Mouse (Mus musculus) gastrocnemius, postnatal 10 days (tissue): ENCODE data around the gene Grm5. TPM values are rescaled to one million over a fixed set of nuclear protein-coding genes. Genes with fewer than 3 reads are reported as not detected.

ENCODE experiments used
- DNase-seq: peaks from one replicate; pipeline ENCODE4 v3.0.0; 2021; ENCODE audit warnings: mixed read lengths
- total RNA-seq, 2 experiments: library from RNA; stranded (reverse); gene quantifications; 2 replicates each; pipeline ENCODE4 v1.2.3; 2021

Gene Grm5
- total RNA-seq, 2 experiments from 2014 or later: 0.18 to 0.21 TPM

- no peak for DNase-seq
Measured at GRCm38 (mm10) chr7:87925956-87926355, 342.0 kb downstream of the Grm5 start.

DNA sequence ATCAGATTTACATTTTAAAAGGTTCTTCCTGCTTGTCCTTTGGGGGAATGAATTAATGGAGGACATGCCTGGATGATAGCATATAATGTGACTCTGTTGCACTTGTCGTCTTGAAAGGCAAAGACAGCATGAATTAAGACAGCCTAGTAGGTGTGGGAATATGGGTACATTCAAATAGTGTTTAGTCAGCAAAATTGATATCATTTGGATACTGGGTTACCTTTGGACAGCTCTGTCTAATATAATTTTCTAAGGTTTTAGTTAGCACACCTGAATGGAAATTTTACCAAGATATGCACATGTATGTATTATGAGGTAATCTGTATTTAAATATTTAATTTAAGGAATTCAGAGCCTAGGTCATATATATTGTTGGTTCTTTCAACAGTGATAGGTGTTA lies 353.4 kb downstream of the Grm5 start:
- no peak for DNase-seq

- DNase-seq: no peak
Measured at GRCm38 (mm10) chr7:87938265-87938664, 354.3 kb downstream of the Grm5 start.

DNA sequence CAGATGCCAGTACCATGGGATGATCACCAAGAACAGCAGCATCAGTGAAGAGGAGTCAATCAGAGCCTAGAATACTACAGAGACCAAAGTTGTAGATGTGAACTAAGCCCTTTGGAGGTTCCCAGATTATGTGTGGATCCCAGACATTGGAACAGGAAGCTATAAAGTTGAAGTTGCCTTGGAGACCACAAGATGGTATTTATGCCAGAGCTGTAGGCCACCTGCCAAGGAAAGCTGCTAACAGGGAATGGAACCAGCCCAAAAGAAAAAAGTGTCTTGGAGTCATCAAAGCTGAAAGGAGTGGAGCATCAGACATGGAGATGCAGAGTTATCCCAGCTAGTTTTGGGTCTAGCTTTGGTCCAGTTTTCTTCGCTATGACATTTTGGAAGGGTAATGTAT lies 366.2 kb downstream of the Grm5 start:
- DNase-seq: no peak

DNA sequence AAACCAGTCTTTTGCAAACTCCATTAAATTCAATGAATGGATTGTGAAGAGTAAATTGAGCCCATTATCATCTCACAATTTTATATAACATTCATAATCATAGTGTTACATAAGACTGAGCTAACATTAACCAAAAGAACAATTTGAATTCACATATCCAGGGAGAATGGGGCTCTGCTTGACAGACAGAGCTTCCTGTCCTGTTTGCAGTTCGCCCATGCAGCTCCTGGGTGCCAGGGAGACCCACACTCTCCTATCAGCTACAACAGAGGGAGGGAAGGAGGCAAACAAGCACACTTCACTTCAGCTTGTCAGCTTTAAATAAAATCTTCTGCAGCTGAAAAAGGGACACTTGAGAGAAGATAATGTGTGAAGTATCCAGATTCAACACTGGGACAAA lies 389.2 kb downstream of the Grm5 start:
- DNase-seq: no peak

DNA sequence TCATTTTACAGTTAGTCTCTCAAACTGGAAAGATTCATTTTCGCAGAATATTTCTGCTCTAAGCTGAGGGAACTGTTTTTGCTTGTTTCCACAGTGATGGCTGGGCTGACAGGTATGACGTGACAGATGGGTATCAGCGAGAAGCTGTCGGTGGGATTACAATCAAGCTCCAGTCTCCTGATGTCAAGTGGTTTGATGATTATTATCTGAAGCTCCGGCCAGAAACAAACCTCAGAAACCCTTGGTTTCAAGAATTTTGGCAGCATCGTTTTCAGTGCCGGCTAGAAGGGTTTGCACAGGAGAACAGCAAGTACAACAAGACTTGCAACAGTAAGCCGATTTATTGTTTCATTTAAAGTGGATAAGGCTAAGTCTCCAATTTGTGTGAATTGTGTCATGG lies 391.1 kb downstream of the Grm5 start:
- no peak for DNase-seq

- DNase-seq: no peak
Measured at GRCm38 (mm10) chr7:87983494-87983893, 399.5 kb downstream of the Grm5 start.

GRCm38 (mm10) chr7:88014451-88014850 lies 430.5 kb downstream of the Grm5 start:
- DNase-seq: no peak

DNA sequence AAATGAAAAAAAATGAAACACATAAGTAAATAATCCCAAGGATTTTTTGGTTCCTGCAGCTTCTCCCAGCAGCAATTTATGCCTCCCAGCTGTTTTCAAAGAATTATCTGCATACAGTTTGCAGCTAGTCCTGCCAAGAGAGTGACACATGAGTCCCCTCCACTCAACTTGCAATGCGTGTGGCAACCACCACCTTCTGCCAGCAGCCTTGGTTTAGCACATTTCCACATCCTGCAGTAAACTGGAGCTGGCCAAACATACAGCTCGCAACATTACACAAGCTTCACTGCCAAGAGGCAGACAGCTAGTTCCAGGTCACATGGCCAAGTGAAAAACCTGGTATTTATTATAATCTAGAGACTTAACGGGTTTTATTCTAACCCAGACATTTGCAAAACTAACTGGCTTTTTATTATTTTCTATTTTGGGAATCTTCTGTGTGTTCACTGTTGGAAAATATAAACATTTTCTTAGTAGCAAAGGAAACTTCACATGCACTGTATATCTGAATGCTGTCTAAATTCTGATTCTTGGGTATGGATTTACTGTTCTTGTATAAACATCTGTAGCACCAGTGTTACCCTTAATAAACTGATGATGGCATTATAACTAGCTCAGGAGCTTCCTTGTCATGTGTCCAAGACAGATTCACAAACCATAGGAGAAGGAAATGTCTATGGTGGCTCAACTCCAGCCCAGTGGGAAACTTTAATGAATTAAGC lies 443.6 kb downstream of the Grm5 start:
- DNase-seq: no peak

DNA sequence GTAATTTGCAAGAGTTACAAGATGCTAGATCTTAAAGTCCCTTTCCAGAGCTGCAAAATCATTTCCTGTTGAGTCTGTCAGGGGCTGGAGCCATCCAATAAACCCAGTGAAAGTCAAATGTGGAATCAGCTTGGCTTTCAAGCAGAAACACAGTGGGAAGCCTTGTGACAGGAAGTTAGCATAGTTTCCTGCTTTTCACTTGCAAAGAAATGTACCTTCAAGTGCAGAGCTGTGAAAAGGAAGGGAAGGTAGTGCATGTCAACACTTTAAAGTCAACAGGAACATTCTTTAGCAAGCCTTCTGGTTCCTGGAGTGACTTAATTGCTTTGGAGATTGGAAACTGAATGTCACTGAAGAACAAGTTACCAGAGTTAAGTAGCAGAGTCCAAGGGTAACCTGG lies 463.4 kb downstream of the Grm5 start:
- no peak for DNase-seq

GRCm38 (mm10) chr7:88054224-88054938 lies 470.4 kb downstream of the Grm5 start:
- DNase-seq: no peak

DNA sequence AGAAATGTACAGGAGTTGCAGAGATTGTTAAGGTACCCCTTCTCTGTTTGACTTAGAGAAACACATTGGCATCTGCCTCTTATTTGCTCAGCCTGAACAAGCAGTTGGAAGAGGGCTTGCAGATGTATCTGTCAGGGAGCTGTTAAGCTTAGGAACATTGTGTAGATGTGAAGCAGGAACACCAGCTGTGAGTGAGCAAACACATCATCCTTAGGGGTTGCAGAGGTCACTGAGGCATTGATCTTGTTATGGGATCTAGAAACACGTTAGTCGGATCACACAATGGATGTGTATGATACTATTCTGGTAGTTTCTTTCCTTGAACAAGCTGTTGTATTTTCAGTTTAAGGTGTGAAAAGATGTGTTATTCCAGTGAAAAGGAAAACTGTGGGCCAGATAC lies 472.5 kb downstream of the Grm5 start:
- DNase-seq: no peak

DNA sequence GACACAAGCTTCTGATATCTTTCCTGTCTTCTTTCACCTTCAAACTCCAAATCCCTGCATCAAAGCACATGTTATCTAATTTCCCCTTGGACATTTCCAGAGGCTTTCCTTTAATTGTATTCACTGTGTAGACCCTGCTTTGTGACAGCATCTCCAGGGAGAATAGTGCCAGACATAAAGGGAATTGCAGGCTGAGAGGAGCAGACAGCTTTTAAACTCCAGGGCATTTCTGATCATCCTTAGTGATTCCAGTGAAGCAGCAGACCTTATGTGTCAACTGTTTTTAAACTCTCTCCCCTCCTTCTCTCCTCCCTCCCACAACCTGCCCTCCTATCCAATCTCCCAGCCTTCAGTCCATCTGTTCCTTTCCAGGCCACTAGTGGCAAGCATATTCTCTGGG lies 507.1 kb downstream of the Grm5 start:
- DNase-seq: no peak

GRCm38 (mm10) chr7:88096536-88097107 lies 512.7 kb downstream of the Grm5 start:
- no peak for DNase-seq

DNA sequence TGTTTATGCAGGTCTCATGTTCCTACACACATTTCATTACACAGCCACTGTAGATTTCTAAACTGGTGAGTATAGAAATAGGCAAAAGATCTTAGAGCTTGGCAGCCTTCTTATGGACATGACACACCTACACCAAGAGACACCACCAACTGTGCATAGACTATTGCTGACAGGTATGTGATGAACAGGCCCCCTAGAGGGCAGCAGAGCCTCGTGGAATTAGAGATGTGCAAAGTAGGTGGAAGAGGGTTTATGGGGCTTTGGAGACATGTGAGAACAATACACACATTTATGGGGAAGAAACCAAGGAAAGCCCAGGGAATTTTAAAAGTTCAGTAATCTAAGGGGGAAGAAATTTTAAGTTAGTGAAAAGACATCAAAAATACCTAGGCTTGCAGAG lies 513.7 kb downstream of the Grm5 start:
- DNase-seq: peak; percentile 51

DNA sequence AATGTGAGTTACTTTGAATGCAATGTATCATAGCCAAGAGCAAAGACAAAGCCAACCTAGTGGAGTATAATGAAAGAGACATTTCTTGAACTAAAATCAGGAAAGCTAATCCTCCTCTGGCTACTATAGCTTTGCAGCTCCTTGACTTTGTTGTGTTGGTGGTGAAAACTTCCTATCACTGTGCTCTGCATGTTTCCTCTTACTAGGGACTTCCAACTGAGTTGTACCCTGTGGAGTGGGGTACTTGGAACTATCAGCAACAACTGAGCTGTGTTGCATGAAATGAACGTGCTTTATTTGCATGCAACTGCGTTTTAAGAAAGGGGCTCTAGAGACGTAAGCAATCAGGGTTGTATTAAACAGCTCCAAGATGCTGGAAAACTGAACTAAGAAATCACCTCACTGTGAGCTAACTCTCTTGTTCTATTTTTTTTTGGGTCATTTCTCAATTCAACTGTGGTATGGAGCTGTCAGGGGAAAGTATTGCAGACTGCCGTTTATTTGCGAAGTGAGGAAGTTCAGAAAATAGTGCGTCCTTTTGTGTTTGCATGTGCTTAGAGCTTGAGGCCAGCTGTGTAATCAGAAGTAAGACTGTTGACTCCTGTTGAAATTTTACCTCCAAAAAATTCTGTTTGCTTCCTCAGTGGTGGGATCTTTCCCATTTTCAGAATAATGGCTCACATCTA lies 532.9 kb downstream of the Grm5 start:
- no peak for DNase-seq

GRCm38 (mm10) chr7:88128080-88128848 lies 544.3 kb downstream of the Grm5 start:
- no peak for DNase-seq

DNA sequence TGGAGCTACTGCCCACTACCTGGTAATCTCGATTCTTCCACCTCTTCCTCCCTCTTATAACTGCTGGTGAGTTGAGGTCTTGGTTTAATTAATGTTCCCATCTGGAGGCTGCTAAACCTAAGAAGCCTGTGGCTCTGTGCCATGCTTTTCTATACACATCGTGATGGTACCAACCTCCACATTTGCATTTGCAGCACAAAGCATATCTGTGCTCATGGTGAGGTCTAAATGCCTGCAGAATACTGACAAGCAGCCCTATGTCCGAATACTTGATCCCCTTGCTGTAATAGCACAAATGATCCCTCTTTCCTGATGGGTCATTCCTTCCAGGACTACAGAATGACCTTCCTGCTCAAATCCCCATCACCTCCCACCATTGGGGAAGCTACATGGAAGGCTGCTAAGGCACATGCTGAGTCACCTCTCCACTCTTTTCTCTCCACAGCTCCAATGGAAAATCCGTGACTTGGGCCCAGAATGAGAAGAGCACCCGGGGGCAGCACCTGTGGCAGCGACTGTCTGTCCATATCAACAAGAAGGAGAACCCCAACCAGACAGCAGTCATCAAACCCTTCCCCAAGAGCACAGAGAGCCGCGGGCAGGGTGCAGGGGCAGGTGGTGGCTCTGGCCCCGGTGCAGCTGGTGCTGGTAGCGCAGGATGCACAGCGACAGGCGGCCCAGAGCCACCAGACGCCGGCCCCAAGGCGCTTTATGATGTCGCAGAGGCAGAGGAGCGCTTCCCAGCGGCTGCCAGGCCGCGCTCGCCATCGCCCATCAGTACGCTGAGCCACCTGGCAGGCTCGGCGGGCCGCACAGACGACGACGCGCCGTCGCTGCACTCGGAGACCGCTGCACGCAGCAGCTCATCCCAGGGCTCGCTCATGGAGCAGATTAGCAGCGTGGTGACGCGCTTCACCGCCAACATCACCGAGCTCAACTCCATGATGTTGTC lies 545.8 kb downstream of the Grm5 start:
- DNase-seq: peak; percentile 17

GRCm38 (mm10) chr7:88130488-88130849 lies 546.5 kb downstream of the Grm5 start:
- DNase-seq: no peak

- no peak for DNase-seq
Measured at GRCm38 (mm10) chr7:88159542-88160241, 575.7 kb downstream of the Grm5 start.
